In genomic region chr14:20793758-20794531, GRCm38 (mm10) we compare ENCODE assay signal across 8 mouse cellular contexts. TPM values are rescaled to one million over a fixed set of nuclear protein-coding genes. Genes with fewer than 3 reads are reported as not detected.
DNase-seq lines count a peak whose midpoint lies in the region; ATAC-seq and TF ChIP-seq lines count a peak whose summit lies in the region.

TSS of gene Camk2g (minus strand) at chr14:20794088.

- peak within 1 kb of the TSS; percentile 92 for H3K27ac ChIP-seq in heart, embryonic 15.5 days
- H3K27ac ChIP-seq in neural tube, embryonic 15.5 days (replicated peaks) = peak within 1 kb of the TSS; percentile 86

- 0 out of 2 replicates have a peak, but pooled peaks cover 3% of the 10 kb centered on the region for H3K27me3 ChIP-seq in erythroblast, embryonic 14.5 days (ENCODE audit: control insufficient read depth)
- H3K27me3 ChIP-seq in heart, embryonic 15.5 days = no peaks in the 10 kb centered on the region
- H3K27me3 ChIP-seq in neural tube, embryonic 15.5 days (replicated peaks) = no peaks in the 10 kb centered on the region

- peak; percentile 59 to 63 for DNase-seq in CD8-positive naive resting alpha-beta T cell, adult 2 months (ENCODE audit: low read depth in 2 of 2, low spot score in 2 of 2)
- DNase-seq in brain, embryonic 14.5 days (ENCODE audit: low read depth) = peak; percentile 89
- DNase-seq in kidney, postnatal 25 days = peak; percentile 82 to 94
- DNase-seq in lung, adult 2 months = peak; percentile 85
- DNase-seq in testis, postnatal 14 days (ENCODE audit: low spot score) = peak; percentile 83

- peak within 1 kb of the TSS; percentile 91 for H3K9ac ChIP-seq in heart, embryonic 15.5 days
- H3K9ac ChIP-seq in neural tube, embryonic 15.5 days (replicated peaks) = peak within 1 kb of the TSS; percentile 81

- ATAC-seq in heart, embryonic 15.5 days (replicated peaks; ENCODE audit: insufficient number of reproducible peaks, insufficient read depth, low FRiP score, low read depth) = peak; percentile 88
- ATAC-seq in neural tube, embryonic 15.5 days (ENCODE audit: low FRiP score) = peak; percentile 90

- peaks cover 29% of the 10 kb centered on the region for H3K4me1 ChIP-seq in erythroblast, embryonic 14.5 days (ENCODE audit: control insufficient read depth)
- peaks cover 52% of the 10 kb centered on the region for H3K4me1 ChIP-seq in heart, embryonic 15.5 days (replicated peaks)
- H3K4me1 ChIP-seq in lung, adult 2 months (ENCODE audit: control insufficient read depth, insufficient read depth, low read length) = peaks cover 9% of the 10 kb centered on the region; the same call in 1 of the 2 replicates
- peaks cover 62% of the 10 kb centered on the region for H3K4me1 ChIP-seq in neural tube, embryonic 15.5 days

- H3K9me3 ChIP-seq in erythroblast, embryonic 14.5 days (ENCODE audit: control insufficient read depth, low read length) = no peaks in the 10 kb centered on the region
- H3K9me3 ChIP-seq in heart, embryonic 15.5 days (replicated peaks) = no peaks in the 10 kb centered on the region
- H3K9me3 ChIP-seq in neural tube, embryonic 15.5 days (replicated peaks) = no peaks in the 10 kb centered on the region

- H3K4me3 ChIP-seq in erythroblast, embryonic 14.5 days (replicated peaks) = peak within 1 kb of the TSS; percentile 84
- H3K4me3 ChIP-seq in heart, embryonic 15.5 days = peak within 1 kb of the TSS; percentile 94
- H3K4me3 ChIP-seq in lung, adult 2 months (replicated peaks; ENCODE audit: extremely low read depth, low read depth, low read length) = peak within 1 kb of the TSS; percentile 97
- H3K4me3 ChIP-seq in neural tube, embryonic 15.5 days (replicated peaks) = peak within 1 kb of the TSS; percentile 83

- peaks cover 19% of the 10 kb centered on the region for H3K36me3 ChIP-seq in erythroblast, embryonic 14.5 days (ENCODE audit: control insufficient read depth)
- H3K36me3 ChIP-seq in heart, embryonic 15.5 days = peaks cover 29% of the 10 kb centered on the region
- peaks cover 23% of the 10 kb centered on the region for H3K36me3 ChIP-seq in neural tube, embryonic 15.5 days

- peak within 1 kb of the TSS; percentile 88 for H3K4me2 ChIP-seq in heart, embryonic 15.5 days
- H3K4me2 ChIP-seq in neural tube, embryonic 15.5 days = peak within 1 kb of the TSS; percentile 87

- peak; percentile 75 for TF ChIP-seq POLR2A in brain, embryonic 14.5 days (IDR thresholded peaks at IDR 0.05; ENCODE audit: borderline replicate concordance, extremely low read depth, insufficient read depth, insufficient read length, poor library complexity, severe bottlenecking)
- TF ChIP-seq POLR2A in lung, adult 2 months (IDR thresholded peaks at IDR 0.05; ENCODE audit: borderline replicate concordance, extremely low read depth, low read depth, low read length) = peak; percentile 60; the same call in 1 of the 2 replicates

- WGBS in heart, embryonic 15.5 days = under 1% methylated on average over 41 of the region's 76 CpGs
- under 1% methylated on average over 68 of the region's 76 CpGs for WGBS in lung, adult 2 months
- under 1% methylated on average over 45 of the region's 76 CpGs for WGBS in neural tube, embryonic 15.5 days

- no peak for TF ChIP-seq CTCF in brain, embryonic 14.5 days (IDR thresholded peaks at IDR 0.05; ENCODE audit: borderline replicate concordance, extremely low read depth, insufficient read depth, insufficient read length)
- no peak for TF ChIP-seq CTCF in lung, adult 2 months (IDR thresholded peaks at IDR 0.05; ENCODE audit: insufficient read depth, low read length)

RNA-seq across cellular contexts. Expression of gene Camk2g, which starts in this region (rescaled TPM):
- 76.7 and 96.1 TPM in 2 replicates for polyA plus RNA-seq in brain, embryonic 14.5 days (2012; rRNA removed)
- 0.35 and 0.38 TPM in 2 replicates for polyA plus RNA-seq in erythroblast, embryonic 14.5 days (2012)
- 75.7 and 76.8 TPM in 2 replicates for polyA plus RNA-seq in heart, embryonic 15.5 days (2015; fragmentation: Nextera tagmentation; extraction: Ambion mirVana)
- 30.1 and 30.9 TPM in 2 replicates for polyA plus RNA-seq in lung, adult 2 months (2012; rRNA removed)
- 214 and 230 TPM in 2 replicates for polyA plus RNA-seq in neural tube, embryonic 15.5 days (2015; fragmentation: Nextera tagmentation; extraction: Ambion mirVana)

Comparison
In these comparisons a context has a peak if more than half of its experiments do, and no peak if none do; other contexts are left out.
1. Peak in every context shown above with its lines: DNase-seq, ATAC-seq, H3K4me3 ChIP-seq and H3K27ac ChIP-seq.
2. RNA of gene Camk2g (polyA plus RNA-seq): 214 to 230 TPM in neural tube, embryonic 15.5 days, 76.7 to 96.1 TPM in brain, embryonic 14.5 days, 75.7 to 76.8 TPM in heart, embryonic 15.5 days and 30.1 to 30.9 TPM in lung, adult 2 months; 0.35 to 0.38 TPM in erythroblast, embryonic 14.5 days; every median in the first group is over 10 times any median in the second.